Mouse (Mus musculus) kidney, embryonic 16.5 days (tissue): Measurements from ENCODE around the gene Spg20. TPM values are rescaled to one million over a fixed set of nuclear protein-coding genes. Genes with fewer than 3 reads are reported as not detected.

Source experiments
- ATAC-seq: fragments of 200-750 bp; cut with Nextera tagmentation; 2 replicates; pipeline ENCODE4 v1.8.0; 2017; ENCODE audit warnings: moderate TSS enrichment; ENCODE audit not compliant: low FRiP score, low TSS enrichment
- H3K27ac ChIP-seq: fragments of 300-500 bp; sonication (generic); 2 replicates; pipeline ENCODE4 v1.5.1; 2014; ENCODE audit warnings: low read length
- H3K27me3 ChIP-seq: fragments of 300-500 bp; sonication (generic); 2 replicates; pipeline ENCODE4 v1.6.1; 2014; ENCODE audit warnings: low read length, control low read depth, mixed read lengths; ENCODE audit not compliant: insufficient read depth
- H3K36me3 ChIP-seq: fragments of 300-500 bp; sonication (generic); 2 replicates; pipeline ENCODE4 v1.6.1; 2014; ENCODE audit warnings: low read length, control low read depth, mixed read lengths; ENCODE audit not compliant: insufficient read depth
- H3K4me1 ChIP-seq: fragments of 300-500 bp; sonication (generic); 2 replicates; pipeline ENCODE4 v1.6.1; 2014; ENCODE audit warnings: low read length, control low read depth, mixed read lengths; ENCODE audit not compliant: insufficient read depth
- H3K4me2 ChIP-seq: fragments of 300-500 bp; sonication (generic); replicated peaks from 2 replicates; pipeline ENCODE4 v1.6.1; 2014; ENCODE audit warnings: low read depth, low read length
- H3K4me3 ChIP-seq: fragments of 300-500 bp; sonication (generic); 2 replicates; pipeline ENCODE4 v1.5.1; 2014; ENCODE audit warnings: mild to moderate bottlenecking, low read length
- H3K9ac ChIP-seq: fragments of 300-500 bp; sonication (generic); replicated peaks from 2 replicates; pipeline ENCODE4 v1.6.1; 2014; ENCODE audit warnings: low read length
- H3K9me3 ChIP-seq: fragments of 300-500 bp; sonication (generic); 2 replicates; pipeline ENCODE4 v1.6.1; 2016; ENCODE audit warnings: low read length, control low read depth
- WGBS: fragments of 180-500 bp; shearing (Covaris S2); extraction: QIAGEN DNeasy Blood & Tissue Kit; methylation state at CpG from one replicate; pipeline ENCODE4 v1.1.7; 2014; 5-methylcytosine and 5-hydroxymethylcytosine counted together
- microRNA-seq: library from miRNA; unstranded; fragments of <30 nt; microRNA quantifications from one replicate; pipeline ENCODE4, GENCODE M21; 2016
- polyA plus RNA-seq: library from polyadenylated mRNA; unstranded; fragments of >200 nt; fragmentation: Nextera tagmentation; extraction: Ambion mirVana; gene quantifications from 2 replicates; pipeline ENCODE4 v1.2.1, GENCODE M21; 2015

The Spg20 gene
- polyA plus RNA-seq, 1 experiment from 2014 or later: 45.7 TPM

DNA sequence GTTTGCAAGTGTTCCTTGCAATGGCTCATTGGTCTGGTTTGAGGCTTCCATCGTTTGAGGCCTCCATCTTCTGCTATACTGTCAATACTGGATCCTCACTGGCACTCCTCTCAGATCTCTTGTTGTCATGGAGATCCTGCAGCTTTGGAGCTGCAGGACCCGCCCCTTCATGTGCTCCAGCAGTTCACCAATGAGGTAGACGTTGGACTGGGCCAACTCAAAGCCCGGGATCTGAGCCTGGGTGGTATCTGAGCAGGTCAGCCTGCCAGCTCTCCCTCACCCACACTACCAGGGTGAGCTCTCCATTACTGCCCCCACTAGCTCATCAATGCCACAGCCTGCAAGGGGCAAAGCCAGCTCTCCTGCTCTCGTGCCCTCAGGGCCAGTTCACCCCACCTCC lies 45.5 kb downstream of the Spg20 start:
- Histone ChIP-seq H3K27me3 (no peaks in the 10 kb centered on the region), H3K9ac (no peak overlapping the region), H3K4me3 (no peak overlapping the region), H3K4me2 (no peak overlapping the region), H3K27ac (no peak overlapping the region), H3K9me3 (no peaks in the 10 kb centered on the region), H3K36me3 (no peaks in the 10 kb centered on the region), H3K4me1 (no peaks in the 10 kb centered on the region)
- ATAC-seq: 0 out of 2 replicates have a peak, but pooled peaks have one; percentile 49
- 67% methylated on average over 5 of the region's 5 CpGs for WGBS

GRCm38 (mm10) chr3:55161144-55161543 lies 49.2 kb downstream of the Spg20 start:
- no peak for ATAC-seq
- 62% methylated on average over 7 of the region's 7 CpGs for WGBS
- Histone ChIP-seq H3K27me3 (no peaks in the 10 kb centered on the region), H3K9ac (no peak overlapping the region), H3K4me2 (no peak overlapping the region), H3K27ac (no peak overlapping the region), H3K4me3 (no peak overlapping the region), H3K4me1 (no peaks in the 10 kb centered on the region), H3K9me3 (no peaks in the 10 kb centered on the region), H3K36me3 (no peaks in the 10 kb centered on the region)

DNA sequence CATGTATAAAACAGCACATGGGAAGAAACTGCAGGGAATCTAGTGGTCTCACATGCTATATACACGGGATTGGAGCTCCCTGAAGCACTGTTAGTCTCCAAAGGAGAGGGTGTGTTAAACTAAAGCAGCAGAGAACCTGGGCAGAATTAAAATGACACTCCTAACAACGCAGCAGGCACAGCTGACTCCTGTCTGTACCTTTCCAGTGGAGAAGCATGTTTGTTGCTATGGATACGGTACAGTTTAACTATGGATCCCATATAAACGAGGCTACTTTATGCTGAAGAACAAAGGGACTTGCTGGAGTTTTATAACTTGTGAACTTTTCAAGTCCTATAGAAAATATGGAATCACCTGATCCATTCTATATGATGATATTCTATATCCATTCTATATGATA lies 51.6 kb downstream of the Spg20 start:
- Histone ChIP-seq H3K4me1 (no peaks in the 10 kb centered on the region), H3K27me3 (no peaks in the 10 kb centered on the region), H3K9me3 (no peaks in the 10 kb centered on the region), H3K4me3 (no peak overlapping the region), H3K36me3 (no peaks in the 10 kb centered on the region), H3K27ac (no peak overlapping the region), H3K4me2 (no peak overlapping the region), H3K9ac (no peak overlapping the region)
- no peak for ATAC-seq
- 67% methylated on average over 4 of the region's 4 CpGs for WGBS

- WGBS: 79% methylated on average over 3 of the region's 3 CpGs
- no peaks in the 10 kb centered on the region for H3K36me3 ChIP-seq
- ATAC-seq: no peak
- no peaks in the 10 kb centered on the region for H3K27me3 ChIP-seq
- H3K4me2 ChIP-seq: no peak overlapping the region
- no peak overlapping the region for H3K27ac ChIP-seq
- no peaks in the 10 kb centered on the region for H3K9me3 ChIP-seq
- H3K4me3 ChIP-seq: no peak overlapping the region
- no peak overlapping the region for H3K9ac ChIP-seq
- H3K4me1 ChIP-seq: peaks cover 6% of the 10 kb centered on the region; the same call in 1 of the 2 replicates
Measured at GRCm38 (mm10) chr3:55172478-55172877, 60.6 kb downstream of the Spg20 start.

- no peak overlapping the region for H3K4me3 ChIP-seq
- peaks cover 6% of the 10 kb centered on the region; the same call in 1 of the 2 replicates for H3K4me1 ChIP-seq
- H3K27ac ChIP-seq: no peak overlapping the region
- WGBS: 60% methylated on average over 6 of the region's 6 CpGs
- peaks cover 3% of the 10 kb centered on the region; the same call in 1 of the 2 replicates for H3K9me3 ChIP-seq
- H3K4me2 ChIP-seq: no peak overlapping the region
- H3K27me3 ChIP-seq: no peaks in the 10 kb centered on the region
- ATAC-seq: no peak
- H3K36me3 ChIP-seq: no peaks in the 10 kb centered on the region
- no peak overlapping the region for H3K9ac ChIP-seq
Measured at GRCm38 (mm10) chr3:55177271-55177670, 65.4 kb downstream of the Spg20 start.

- no peak within 1 kb of the TSS for H3K27ac ChIP-seq
- peaks cover 3% of the 10 kb centered on the region; the same call in 1 of the 2 replicates for H3K9me3 ChIP-seq
- no peaks in the 10 kb centered on the region for H3K27me3 ChIP-seq
- H3K4me1 ChIP-seq: no peaks in the 10 kb centered on the region
- no peak for ATAC-seq
- H3K36me3 ChIP-seq: no peaks in the 10 kb centered on the region
- WGBS: 95% methylated on average over 22 of the region's 22 CpGs
- no peak within 1 kb of the TSS for H3K4me2 ChIP-seq
- no peak within 1 kb of the TSS for H3K4me3 ChIP-seq
- no peak within 1 kb of the TSS for H3K9ac ChIP-seq
Measured at GRCm38 (mm10) chr3:55181766-55182165, 69.9 kb downstream of the Spg20 start, which contains the start of gene Sohlh2. TSS of gene Sohlh2 (plus strand) at chr3:55182028.

Small RNAs within 50 kb of the gene (microRNA-seq; reads per million reads assigned to microRNA genes)
- gene Gm22029: not detected

Other genes with a start within 250 kb of the Spg20 start
- gene Sertm1, start 196.2 kb upstream of the Spg20 start, polyA plus RNA-seq: not detected in 2 replicates
- 1.1 and 3.1 TPM in 2 replicates for gene Ccna1, start 56.6 kb upstream of the Spg20 start, polyA plus RNA-seq
- not detected in 2 replicates for gene Ccdc169, start 25.2 kb downstream of the Spg20 start, polyA plus RNA-seq
- not detected in 2 replicates for gene Sohlh2, start 69.9 kb downstream of the Spg20 start, polyA plus RNA-seq
- 25.6 and 30.0 TPM in 2 replicates for gene Dclk1, start 130.3 kb downstream of the Spg20 start, polyA plus RNA-seq